Mouse (Mus musculus) hindbrain, embryonic 14.5 days (tissue): ENCODE results near the gene Dagla. TPM values are rescaled to one million over a fixed set of nuclear protein-coding genes. Genes with fewer than 3 reads are reported as not detected.

Source experiments
- ATAC-seq: fragments of 200-750 bp; cut with Nextera tagmentation; 2 replicates; pipeline ENCODE4 v1.8.0; 2017; ENCODE audit warnings: moderate number of reproducible peaks, mild to moderate bottlenecking, moderate TSS enrichment, moderate library complexity; ENCODE audit not compliant: low FRiP score
- DNase-seq: peaks from one replicate; pipeline ENCODE4 v3.0.0-alpha.2; 2015; ENCODE audit warnings: low spot score
- H3K27ac ChIP-seq: fragments of 300-500 bp; sonication (generic); 2 replicates; pipeline ENCODE4 v1.5.1; 2014; ENCODE audit warnings: mild to moderate bottlenecking, moderate library complexity
- H3K27me3 ChIP-seq: fragments of 300-500 bp; sonication (generic); 2 replicates; pipeline ENCODE4 v1.6.1; 2014; ENCODE audit warnings: mild to moderate bottlenecking, low read length, mixed read lengths; ENCODE audit not compliant: control insufficient read depth, insufficient read depth
- H3K36me3 ChIP-seq: fragments of 300-500 bp; sonication (generic); replicated peaks from 2 replicates; pipeline ENCODE4 v1.6.1; 2014; ENCODE audit not compliant: control insufficient read depth, insufficient read depth
- H3K4me1 ChIP-seq: fragments of 300-500 bp; sonication (generic); replicated peaks from 2 replicates; pipeline ENCODE4 v1.6.1; 2014; ENCODE audit warnings: antibody characterized with exemption, low read length, mixed read lengths; ENCODE audit not compliant: control insufficient read depth, insufficient read depth
- H3K4me2 ChIP-seq: fragments of 300-500 bp; sonication (generic); replicated peaks from 2 replicates; pipeline ENCODE4 v1.6.1; 2014; ENCODE audit warnings: mild to moderate bottlenecking, moderate library complexity
- H3K4me3 ChIP-seq: fragments of 300-500 bp; sonication (generic); replicated peaks from 2 replicates; pipeline ENCODE4 v1.5.1; 2014; ENCODE audit warnings: mild to moderate bottlenecking, low read length
- H3K9ac ChIP-seq: fragments of 300-500 bp; sonication (generic); 2 replicates; pipeline ENCODE4 v1.6.1; 2014
- H3K9me3 ChIP-seq: fragments of 300-500 bp; sonication (generic); 2 replicates; pipeline ENCODE4 v1.6.1; 2016; ENCODE audit warnings: low read length; ENCODE audit not compliant: control insufficient read depth
- WGBS: fragments of 180-500 bp; shearing (Covaris S2); extraction: QIAGEN DNeasy Blood & Tissue Kit; methylation state at CpG from one replicate; pipeline ENCODE4 v1.1.7; 2014; 5-methylcytosine and 5-hydroxymethylcytosine counted together
- polyA plus RNA-seq: library from polyadenylated mRNA; unstranded; fragments of >200 nt; fragmentation: Nextera tagmentation; extraction: Ambion mirVana; gene quantifications from 2 replicates; pipeline ENCODE4 v1.2.1, GENCODE M21; 2014

Dagla gene
- polyA plus RNA-seq, 1 experiment from 2014 or later, result 10.2 TPM

DNA sequence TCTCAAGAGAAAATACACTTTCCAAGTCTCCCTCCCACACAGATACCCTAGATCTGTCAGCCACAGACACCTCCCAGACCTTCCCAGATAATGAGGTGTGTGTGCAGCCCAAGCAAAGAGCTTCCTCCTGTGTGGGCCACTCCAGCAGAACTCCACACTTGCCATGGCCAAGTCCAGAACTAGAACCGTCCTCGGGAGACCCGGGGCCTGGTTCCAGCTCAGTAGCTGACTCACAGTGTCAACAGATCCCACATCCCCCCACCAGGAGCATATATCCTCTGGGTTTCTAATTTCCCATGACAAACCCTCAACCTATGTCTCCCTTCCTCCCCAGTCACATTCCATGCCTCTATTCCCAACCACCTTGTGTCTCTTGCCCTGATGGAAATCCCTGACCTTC lies 1.8 kb downstream of the Dagla start:
- no peak overlapping the region; the same call in 1 of the 2 replicates for H3K4me2 ChIP-seq
- no peaks in the 10 kb centered on the region for H3K27me3 ChIP-seq
- H3K4me1 ChIP-seq, result peaks cover 22% of the 10 kb centered on the region
- no peak overlapping the region for H3K9ac ChIP-seq
- WGBS, result 90% methylated on average over 3 of the region's 3 CpGs
- DNase-seq (no peak), ATAC-seq (no peak)
- no peak overlapping the region for H3K27ac ChIP-seq
- no peaks in the 10 kb centered on the region for H3K36me3 ChIP-seq
- H3K9me3 ChIP-seq, result no peaks in the 10 kb centered on the region
- no peak overlapping the region for H3K4me3 ChIP-seq

DNA sequence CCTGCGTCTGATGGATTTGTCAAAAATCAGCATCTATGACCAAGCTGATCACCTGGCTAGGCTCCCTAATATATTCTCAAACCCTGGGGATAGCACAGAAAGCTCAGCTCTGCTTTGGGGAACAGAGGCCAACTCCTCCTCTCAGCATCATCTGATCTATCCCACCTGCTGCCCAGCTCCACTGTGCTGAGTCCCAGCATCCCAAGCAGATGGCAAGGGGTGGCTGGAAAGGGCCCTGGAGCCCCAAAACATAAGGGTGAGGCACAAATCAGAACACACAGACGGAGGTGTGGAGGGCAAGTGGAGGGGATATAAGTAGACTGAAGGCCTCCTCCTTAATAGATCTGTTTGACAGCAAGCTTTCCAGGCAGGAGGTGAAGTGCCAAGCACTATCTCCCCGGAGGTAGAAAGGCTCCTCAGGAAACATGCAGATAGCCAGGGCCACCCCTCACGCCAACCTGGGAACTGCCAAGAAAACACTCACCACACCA lies 2.8 kb downstream of the Dagla start:
- Histone ChIP-seq H3K36me3 (no peaks in the 10 kb centered on the region), H3K4me3 (no peak overlapping the region), H3K4me2 (no peak overlapping the region), H3K9me3 (no peaks in the 10 kb centered on the region), H3K9ac (no peak overlapping the region), H3K4me1 (peaks cover 19% of the 10 kb centered on the region), H3K27me3 (no peaks in the 10 kb centered on the region), H3K27ac (no peak overlapping the region)
- ATAC-seq (no peak), DNase-seq (no peak)
- WGBS, result 78% methylated on average over 4 of the region's 4 CpGs

GRCm38 (mm10) chr19:10301263-10301662 lies 3.4 kb downstream of the Dagla start:
- H3K27me3 ChIP-seq, result no peaks in the 10 kb centered on the region
- H3K9ac ChIP-seq, result no peak overlapping the region
- H3K36me3 ChIP-seq, result no peaks in the 10 kb centered on the region
- WGBS, result 76% methylated on average over 11 of the region's 11 CpGs
- H3K4me3 ChIP-seq, result no peak overlapping the region
- no peak overlapping the region for H3K27ac ChIP-seq
- H3K4me2 ChIP-seq, result no peak overlapping the region
- peaks cover 19% of the 10 kb centered on the region for H3K4me1 ChIP-seq
- no peaks in the 10 kb centered on the region for H3K9me3 ChIP-seq
- no peak for DNase-seq
- ATAC-seq, result no peak

DNA sequence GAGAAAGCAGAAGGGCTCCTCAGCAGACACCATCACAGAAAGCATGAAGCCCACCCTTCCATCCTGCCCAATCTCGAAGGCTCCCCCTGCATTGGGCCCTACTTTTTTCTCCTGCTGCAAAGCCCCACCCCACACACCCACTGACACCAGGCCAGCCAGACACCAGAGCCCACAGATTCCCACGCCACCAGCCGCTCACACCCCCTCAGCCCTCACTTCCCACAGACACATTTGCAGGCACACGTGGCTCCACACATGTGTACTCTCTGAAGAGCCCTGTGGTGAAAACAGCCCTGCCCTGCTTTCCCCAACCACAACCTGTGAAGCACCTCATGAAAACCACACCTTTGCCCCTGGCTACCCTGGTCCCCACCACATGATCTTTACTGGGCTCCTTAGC lies 3.9 kb downstream of the Dagla start:
- H3K4me2 ChIP-seq, result no peak overlapping the region
- 86% methylated on average over 4 of the region's 4 CpGs for WGBS
- no peak overlapping the region for H3K4me3 ChIP-seq
- DNase-seq (no peak), ATAC-seq (no peak)
- H3K4me1 ChIP-seq, result peaks cover 19% of the 10 kb centered on the region
- no peaks in the 10 kb centered on the region for H3K9me3 ChIP-seq
- H3K36me3 ChIP-seq, result no peaks in the 10 kb centered on the region
- no peak overlapping the region for H3K27ac ChIP-seq
- H3K9ac ChIP-seq, result no peak overlapping the region
- no peaks in the 10 kb centered on the region for H3K27me3 ChIP-seq

GRCm38 (mm10) chr19:10298268-10298667 lies 6.4 kb downstream of the Dagla start:
- no peak overlapping the region for H3K4me3 ChIP-seq
- ATAC-seq (no peak), DNase-seq (no peak)
- no peaks in the 10 kb centered on the region for H3K36me3 ChIP-seq
- WGBS, result 78% methylated on average over 4 of the region's 4 CpGs
- H3K9me3 ChIP-seq, result no peaks in the 10 kb centered on the region
- peaks cover 18% of the 10 kb centered on the region for H3K4me1 ChIP-seq
- H3K9ac ChIP-seq, result no peak overlapping the region
- H3K27me3 ChIP-seq, result no peaks in the 10 kb centered on the region
- H3K4me2 ChIP-seq, result no peak overlapping the region
- H3K27ac ChIP-seq, result no peak overlapping the region

- ATAC-seq (no peak), DNase-seq (no peak)
- H3K27ac ChIP-seq, result no peak overlapping the region
These were observed 7.6 kb downstream of the Dagla start for GRCm38 (mm10) chr19:10297041-10297503.

DNA sequence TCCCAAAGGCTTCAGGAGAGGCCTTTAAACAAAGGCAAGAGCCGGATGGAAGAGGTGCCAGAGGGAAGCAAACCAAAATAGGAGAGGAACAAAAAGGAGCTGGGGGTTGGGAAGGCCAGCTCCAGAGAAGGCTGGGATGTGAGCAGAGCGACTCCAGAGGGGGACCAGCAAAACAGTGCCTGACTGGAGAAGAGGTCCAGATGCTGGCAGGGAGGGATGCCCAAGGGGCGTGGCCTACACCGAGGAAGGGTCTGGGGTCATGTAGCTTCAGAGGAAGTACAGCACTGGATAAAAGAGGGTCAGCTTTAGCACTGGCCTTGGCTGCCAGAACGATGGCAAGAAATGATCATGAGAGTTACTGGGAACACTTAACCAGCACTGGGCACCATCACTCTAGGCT lies 8.4 kb downstream of the Dagla start:
- WGBS, result 29% methylated on average over 5 of the region's 5 CpGs
- H3K9me3 ChIP-seq, result no peaks in the 10 kb centered on the region
- H3K4me2 ChIP-seq, result no peak overlapping the region
- H3K27ac ChIP-seq, result no peak overlapping the region
- DNase-seq (no peak), ATAC-seq (no peak)
- H3K4me3 ChIP-seq, result no peak overlapping the region
- H3K9ac ChIP-seq, result no peak overlapping the region
- H3K27me3 ChIP-seq, result no peaks in the 10 kb centered on the region
- H3K4me1 ChIP-seq, result peaks cover 13% of the 10 kb centered on the region
- no peaks in the 10 kb centered on the region for H3K36me3 ChIP-seq

More at GRCm38 (mm10) chr19:10297041-10297503, 7.6 kb downstream of the Dagla start:
- no peak overlapping the region for H3K9ac ChIP-seq
- H3K9me3 ChIP-seq, result no peaks in the 10 kb centered on the region
- H3K4me3 ChIP-seq, result no peak overlapping the region
- H3K4me1 ChIP-seq, result peaks cover 13% of the 10 kb centered on the region
- H3K4me2 ChIP-seq, result no peak overlapping the region
- no peaks in the 10 kb centered on the region for H3K27me3 ChIP-seq
- no peaks in the 10 kb centered on the region for H3K36me3 ChIP-seq
- 41% methylated on average over 8 of the region's 8 CpGs for WGBS

DNA sequence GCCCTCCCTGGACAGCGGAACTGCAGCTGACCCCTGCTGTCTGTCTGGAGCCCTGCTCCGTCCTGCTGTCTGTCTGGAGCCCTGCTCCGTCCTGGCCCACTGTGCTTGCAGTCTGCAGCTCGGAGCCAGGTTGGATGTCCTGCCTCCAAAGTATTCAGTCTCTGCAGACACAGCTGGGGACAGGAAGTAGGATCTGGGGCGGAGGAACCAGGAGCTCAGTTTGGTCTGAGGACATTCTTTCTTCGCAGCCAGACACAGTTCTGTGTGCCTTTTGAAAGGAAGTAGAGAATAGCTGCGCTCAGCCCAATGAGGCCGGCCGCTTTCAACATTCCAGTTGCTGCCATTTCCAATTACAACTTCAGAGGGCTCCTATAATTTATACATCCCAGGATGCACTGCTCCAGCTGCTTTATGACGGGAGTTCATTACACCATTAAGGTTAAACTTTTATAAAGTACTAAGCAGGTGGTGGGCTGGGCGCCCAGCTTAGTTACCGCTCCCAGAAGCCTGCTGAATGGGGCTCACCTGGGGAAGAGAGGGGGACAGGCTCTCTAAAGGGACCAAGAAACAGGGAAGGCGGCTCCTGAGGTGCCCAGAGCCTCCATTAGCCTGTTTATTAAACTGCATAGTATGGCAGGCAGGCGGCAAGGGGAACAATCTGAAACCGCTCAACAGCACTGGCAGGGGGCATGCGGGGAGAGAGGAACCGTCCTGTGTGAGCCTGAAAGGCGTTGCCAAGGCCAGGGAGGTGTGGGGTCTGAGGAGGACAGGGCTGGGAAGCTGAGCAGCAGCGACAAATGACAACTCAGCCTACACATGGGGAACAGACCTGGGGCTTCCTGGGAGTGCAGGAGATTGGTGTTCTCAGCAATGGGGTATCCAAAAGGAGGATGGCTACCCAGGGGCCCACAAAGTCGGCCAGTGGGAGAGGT lies 9.8 kb downstream of the Dagla start:
- WGBS, result 32% methylated on average over 20 of the region's 20 CpGs
- Histone ChIP-seq H3K27me3 (no peaks in the 10 kb centered on the region), H3K9me3 (no peaks in the 10 kb centered on the region), H3K36me3 (no peaks in the 10 kb centered on the region), H3K4me2 (no peak overlapping the region), H3K27ac (peak overlapping the region; percentile 29; the same call in 1 of the 2 replicates), H3K9ac (no peak overlapping the region), H3K4me3 (no peak overlapping the region), H3K4me1 (peaks cover 13% of the 10 kb centered on the region)
- ATAC-seq (no peak), DNase-seq (peak; percentile 36)

DNA sequence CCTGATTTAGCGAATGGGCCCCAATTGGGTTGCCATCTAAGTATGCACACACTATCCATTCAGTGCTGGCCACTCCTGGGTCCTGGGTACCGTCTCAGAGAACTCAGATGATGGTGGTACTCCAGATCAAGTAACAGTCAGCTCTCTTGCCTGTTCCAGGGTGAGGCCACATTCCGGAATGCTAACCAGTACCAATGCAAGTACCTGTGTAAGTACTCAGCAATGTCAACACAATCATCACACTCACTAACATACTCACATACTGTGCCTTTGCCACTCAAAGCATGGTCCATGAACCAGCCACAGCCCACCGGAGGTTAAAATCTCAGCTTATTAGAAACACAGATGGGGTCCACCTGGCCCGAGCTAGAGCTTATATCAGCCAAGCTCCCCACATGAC lies 10.7 kb downstream of the Dagla start:
- Histone ChIP-seq H3K9me3 (no peaks in the 10 kb centered on the region), H3K36me3 (no peaks in the 10 kb centered on the region), H3K4me1 (peaks cover 13% of the 10 kb centered on the region), H3K9ac (no peak overlapping the region), H3K4me3 (no peak overlapping the region), H3K27me3 (no peaks in the 10 kb centered on the region), H3K27ac (peak overlapping the region; percentile 29; the same call in 1 of the 2 replicates), H3K4me2 (no peak overlapping the region)
- ATAC-seq (no peak), DNase-seq (no peak)
- WGBS, result 88% methylated on average over 5 of the region's 5 CpGs
